Mouse (Mus musculus): Measurements from ENCODE around the gene Fgfr2. TPM values are rescaled to one million over a fixed set of nuclear protein-coding genes. Genes with fewer than 3 reads are reported as not detected.

Gene Fgfr2
- polyA plus RNA-seq, 1 experiment from 2014 or later, result 81.1 TPM

DNA sequence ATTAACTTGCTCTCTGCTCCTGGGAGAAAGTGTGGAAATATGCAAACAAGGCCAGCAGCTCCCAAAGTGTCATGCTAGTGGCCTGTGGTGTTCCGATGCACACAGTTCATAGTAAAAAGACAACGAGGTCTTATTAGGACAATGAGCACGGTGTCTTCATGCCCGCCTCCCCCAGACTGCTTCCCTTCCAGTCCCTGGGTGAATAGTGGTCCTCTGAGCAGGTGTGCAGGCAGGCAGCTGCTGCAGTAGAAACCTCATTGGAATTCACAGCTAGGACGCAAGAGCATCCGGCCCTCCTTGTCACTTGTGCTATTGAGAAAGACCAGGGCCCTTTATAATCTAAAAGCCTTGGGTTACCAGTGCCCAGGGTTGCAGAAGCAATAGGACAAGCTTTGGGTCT, 2409.8 kb downstream of the Fgfr2 start:
- H3K4me3 ChIP-seq, result no peak overlapping the region
- H3K36me3 ChIP-seq, result peaks cover 22% of the 10 kb centered on the region
- no peaks in the 10 kb centered on the region for H3K27me3 ChIP-seq
- no peak for ATAC-seq (ENCODE audit: low FRiP score)
- peak overlapping the region; percentile 49; the same call in 1 of the 2 replicates for H3K27ac ChIP-seq
- no peak overlapping the region for H3K9ac ChIP-seq
- peaks cover 42% of the 10 kb centered on the region for H3K4me1 ChIP-seq
- no peak overlapping the region for H3K4me2 ChIP-seq (replicated peaks)
- H3K9me3 ChIP-seq (replicated peaks), result no peaks in the 10 kb centered on the region
- 41% methylated on average over 6 of the region's 6 CpGs for WGBS

DNA sequence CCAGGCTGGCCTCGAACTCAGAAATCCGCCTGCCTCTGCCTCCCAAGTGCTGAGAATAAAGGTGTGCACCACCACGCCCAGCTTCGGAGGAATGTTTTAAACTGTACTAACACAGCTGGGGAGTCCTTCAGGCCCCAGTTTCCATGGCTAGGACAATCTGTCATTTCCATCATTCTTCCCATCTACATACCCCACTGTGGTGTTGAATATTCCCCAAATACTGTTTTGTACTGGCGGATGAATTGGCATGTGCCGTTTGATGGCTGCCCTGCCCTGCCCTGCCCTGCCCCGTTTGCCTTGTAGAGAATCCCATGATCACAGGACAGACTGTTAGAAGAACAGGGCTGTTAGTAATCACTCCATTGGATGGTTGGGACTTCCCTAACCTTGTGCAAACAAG, 2411.3 kb downstream of the Fgfr2 start:
- WGBS, result 88% methylated on average over 7 of the region's 7 CpGs
- H3K4me2 ChIP-seq (replicated peaks), result no peak overlapping the region
- no peaks in the 10 kb centered on the region for H3K27me3 ChIP-seq
- H3K36me3 ChIP-seq, result peaks cover 8% of the 10 kb centered on the region
- no peak overlapping the region for H3K4me3 ChIP-seq
- no peak overlapping the region for H3K27ac ChIP-seq
- no peak for ATAC-seq (ENCODE audit: low FRiP score)
- peaks cover 47% of the 10 kb centered on the region for H3K4me1 ChIP-seq
- no peaks in the 10 kb centered on the region for H3K9me3 ChIP-seq (replicated peaks)
- no peak overlapping the region for H3K9ac ChIP-seq

DNA sequence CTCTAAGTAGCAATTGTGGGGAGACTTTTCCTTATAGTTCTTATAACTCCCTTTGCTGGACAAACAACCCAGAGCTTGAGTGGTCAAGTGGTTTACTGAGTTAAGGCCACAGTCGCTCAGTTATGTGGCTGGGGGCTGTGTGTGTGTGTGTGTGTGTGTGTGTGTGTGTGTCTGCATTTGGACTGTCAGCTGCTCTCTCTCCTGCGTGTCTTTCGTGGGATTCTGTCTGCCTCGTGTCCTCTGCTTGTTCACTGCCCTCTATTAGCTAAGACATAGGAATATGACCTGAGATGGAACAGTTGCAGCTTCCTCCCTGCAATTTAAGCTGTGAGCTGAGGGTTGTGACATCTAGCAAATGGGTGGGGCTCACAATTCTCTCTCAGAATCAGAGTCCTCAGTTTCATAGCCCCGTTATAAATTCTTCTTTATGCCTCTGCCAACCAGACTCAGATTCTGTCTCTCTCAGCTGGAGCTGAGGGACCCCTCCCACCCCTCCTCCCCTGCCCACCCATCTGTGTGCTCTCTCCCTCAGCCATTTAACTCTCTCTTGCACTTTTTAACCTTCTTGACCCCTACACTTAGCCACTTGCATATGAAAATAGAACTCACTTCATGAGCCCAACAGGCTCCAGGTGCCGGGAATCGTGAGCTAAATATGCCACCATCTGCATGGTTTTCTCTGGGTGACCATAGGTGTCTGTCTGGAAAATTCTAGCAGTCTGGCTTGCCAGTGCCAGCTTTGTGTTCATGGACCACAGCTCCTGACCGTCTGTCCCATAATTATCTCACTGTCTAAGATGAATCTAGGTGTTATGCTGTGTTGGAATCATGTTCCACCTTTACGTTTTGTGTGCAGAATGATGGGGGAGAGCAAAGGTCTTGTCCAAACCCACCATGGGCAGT, 2413.5 kb downstream of the Fgfr2 start:
- H3K27me3 ChIP-seq, result no peaks in the 10 kb centered on the region
- no peak for ATAC-seq (ENCODE audit: low FRiP score)
- 0 out of 2 replicates have a peak overlapping the region, but pooled peaks have one; percentile 13 for H3K9ac ChIP-seq
- H3K4me2 ChIP-seq (replicated peaks), result no peak overlapping the region
- 54% methylated on average over 9 of the region's 9 CpGs for WGBS
- peak overlapping the region; percentile 52; the same call in 1 of the 2 replicates for H3K27ac ChIP-seq
- H3K4me3 ChIP-seq, result no peak overlapping the region
- H3K36me3 ChIP-seq, result no peaks in the 10 kb centered on the region
- peaks cover 51% of the 10 kb centered on the region for H3K4me1 ChIP-seq
- H3K9me3 ChIP-seq (replicated peaks), result no peaks in the 10 kb centered on the region

DNA sequence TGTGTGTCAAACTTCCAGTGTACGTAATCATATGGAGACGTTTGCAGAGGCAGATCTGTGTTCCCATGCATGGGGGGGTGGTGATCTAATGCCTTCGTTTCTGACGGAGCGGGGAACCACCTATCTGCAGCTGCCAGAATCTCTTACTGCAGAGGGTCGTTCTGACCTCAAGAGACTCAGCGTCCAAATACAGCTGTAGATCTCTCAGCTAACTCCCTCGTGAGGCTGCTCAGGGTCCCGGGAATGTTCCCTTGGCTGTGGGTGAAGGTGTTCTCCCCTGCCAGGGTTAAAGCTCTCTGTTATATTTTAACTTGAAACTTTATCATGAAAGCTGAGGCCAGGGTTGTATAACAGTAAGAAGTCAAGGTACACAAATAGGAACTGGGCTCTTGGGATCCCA, 2414.2 kb downstream of the Fgfr2 start:
- Histone ChIP-seq H3K9ac (0 out of 2 replicates have a peak overlapping the region, but pooled peaks have one; percentile 13), H3K9me3 (replicated peaks) (no peaks in the 10 kb centered on the region), H3K27ac (no peak overlapping the region), H3K36me3 (no peaks in the 10 kb centered on the region), H3K4me1 (peaks cover 51% of the 10 kb centered on the region), H3K4me2 (replicated peaks) (no peak overlapping the region), H3K27me3 (no peaks in the 10 kb centered on the region), H3K4me3 (no peak overlapping the region)
- WGBS, result 56% methylated on average over 9 of the region's 9 CpGs
- ATAC-seq (ENCODE audit: low FRiP score), result no peak

DNA sequence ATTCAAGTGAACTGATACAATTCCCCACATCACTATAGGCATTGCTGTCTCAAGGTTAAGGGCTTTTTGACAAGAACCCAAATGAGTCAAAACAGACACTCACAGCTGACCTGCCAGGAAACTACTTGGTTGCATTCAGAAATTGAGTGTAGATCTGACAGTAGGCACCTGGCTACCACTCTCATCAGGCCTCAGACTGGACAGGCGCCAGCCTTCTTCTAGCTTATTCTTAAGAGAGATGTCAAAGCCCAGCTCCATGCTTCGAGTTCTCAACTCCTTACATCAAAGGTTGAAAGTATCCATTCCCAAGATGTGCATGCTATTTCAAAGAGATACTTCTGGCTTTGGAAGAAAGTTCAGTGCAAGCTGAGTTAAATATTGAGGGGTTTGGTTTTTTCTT, 2417.9 kb downstream of the Fgfr2 start:
- Histone ChIP-seq H3K4me3 (no peak overlapping the region), H3K36me3 (0 out of 2 replicates have a peak, but pooled peaks cover 7% of the 10 kb centered on the region), H3K4me2 (replicated peaks) (no peak overlapping the region), H3K9me3 (replicated peaks) (no peaks in the 10 kb centered on the region), H3K9ac (no peak overlapping the region), H3K27ac (no peak overlapping the region), H3K4me1 (peaks cover 43% of the 10 kb centered on the region), H3K27me3 (no peaks in the 10 kb centered on the region)
- no peak for ATAC-seq (ENCODE audit: low FRiP score)
- WGBS, result 88% methylated on average over 2 of the region's 2 CpGs

DNA sequence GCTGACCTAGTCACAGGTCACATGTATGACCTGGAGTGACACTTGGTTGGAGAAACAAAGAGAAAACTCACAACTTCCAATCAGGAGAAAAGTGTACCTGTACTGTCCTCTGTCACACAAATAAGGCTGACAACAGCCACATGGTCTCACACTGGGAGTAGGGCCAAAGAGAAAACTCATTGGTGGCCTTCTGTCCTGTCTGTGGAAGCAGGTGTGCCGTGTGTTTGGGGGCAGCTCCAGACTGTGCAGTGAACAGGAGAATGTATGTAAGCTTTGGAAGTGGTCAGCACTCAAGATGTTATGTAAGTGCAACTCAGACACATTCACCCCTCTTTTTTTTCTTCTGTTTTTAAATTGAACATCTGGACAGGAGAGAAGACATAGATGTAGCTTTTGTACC, 2421.8 kb downstream of the Fgfr2 start:
- Histone ChIP-seq H3K9ac (no peak overlapping the region), H3K4me2 (replicated peaks) (no peak overlapping the region), H3K4me1 (peaks cover 44% of the 10 kb centered on the region), H3K36me3 (peaks cover 12% of the 10 kb centered on the region; the same call in 1 of the 2 replicates), H3K9me3 (replicated peaks) (no peaks in the 10 kb centered on the region), H3K27me3 (no peaks in the 10 kb centered on the region), H3K4me3 (no peak overlapping the region), H3K27ac (no peak overlapping the region)
- no peak for ATAC-seq (ENCODE audit: low FRiP score)
- WGBS, result 92% methylated on average over 1 of the region's 1 CpGs

DNA sequence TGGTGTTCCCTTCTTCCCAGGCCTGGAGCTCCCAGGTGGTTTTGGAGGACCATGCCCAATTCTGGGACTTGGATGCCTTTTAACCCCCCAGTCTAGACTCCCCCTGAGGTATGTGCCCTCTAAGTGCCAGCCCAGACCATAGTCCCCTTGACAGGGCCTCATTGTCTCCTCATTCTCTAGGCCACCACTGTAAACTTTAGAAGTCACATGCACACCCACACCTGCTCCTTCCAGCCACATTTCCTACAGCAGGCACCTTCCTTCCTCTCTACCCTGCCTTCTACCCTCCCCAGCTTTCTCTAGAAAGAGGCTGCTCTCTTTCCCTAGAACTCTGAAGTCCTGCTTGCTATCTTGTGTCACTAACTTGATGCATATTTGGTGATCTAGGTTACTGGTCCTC, 2424.7 kb downstream of the Fgfr2 start:
- H3K27me3 ChIP-seq, result no peaks in the 10 kb centered on the region
- peaks cover 64% of the 10 kb centered on the region for H3K4me1 ChIP-seq
- no peak overlapping the region for H3K4me3 ChIP-seq
- H3K9ac ChIP-seq, result no peak overlapping the region
- H3K4me2 ChIP-seq (replicated peaks), result no peak overlapping the region
- H3K36me3 ChIP-seq, result peaks cover 12% of the 10 kb centered on the region; the same call in 1 of the 2 replicates
- ATAC-seq (ENCODE audit: low FRiP score), result no peak
- no peaks in the 10 kb centered on the region for H3K9me3 ChIP-seq (replicated peaks)
- no peak overlapping the region for H3K27ac ChIP-seq

DNA sequence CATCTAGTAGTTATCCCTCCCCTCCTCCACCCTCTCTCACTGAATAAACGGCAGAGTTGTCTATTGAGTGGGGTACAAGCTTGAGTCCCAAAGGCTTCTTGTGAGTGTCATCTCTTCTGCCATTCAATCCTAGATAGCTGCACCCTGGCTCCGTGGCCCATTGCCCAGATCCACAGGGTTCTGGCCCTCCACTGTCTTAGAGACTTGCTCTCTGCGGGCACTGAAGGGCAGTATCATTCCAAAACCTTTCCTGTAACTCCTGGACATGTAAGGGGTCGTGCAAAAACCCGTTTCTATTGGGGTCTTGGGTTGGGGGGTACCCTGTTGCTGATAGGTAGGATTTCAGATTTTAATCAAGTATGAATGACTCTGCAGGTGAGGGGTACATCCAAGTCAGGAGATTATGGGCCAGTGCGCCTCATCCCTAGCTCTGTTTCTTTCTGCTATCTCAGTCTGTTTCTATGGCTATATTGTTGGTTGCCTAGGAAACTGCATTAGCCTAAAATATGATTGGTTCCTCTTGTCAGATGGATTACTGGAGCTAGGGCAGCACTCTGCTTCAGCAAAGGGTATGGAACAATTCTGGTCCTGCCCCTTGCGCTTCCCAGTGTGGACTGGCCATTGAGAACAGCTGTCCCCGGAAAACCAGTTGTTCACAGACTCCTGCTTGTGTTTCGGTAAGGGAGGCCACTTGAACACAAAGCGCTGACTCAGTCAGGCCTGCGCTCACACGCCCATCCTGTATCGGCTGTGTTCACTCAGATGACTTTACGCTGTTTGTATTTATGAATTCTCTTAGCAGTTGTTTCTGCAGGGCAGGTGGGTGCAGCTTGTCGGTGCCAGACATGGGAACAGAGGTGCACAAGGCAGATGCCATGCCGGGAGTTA, 2426.6 kb downstream of the Fgfr2 start:
- H3K9ac ChIP-seq, result no peak overlapping the region
- no peak overlapping the region for H3K4me3 ChIP-seq

DNA sequence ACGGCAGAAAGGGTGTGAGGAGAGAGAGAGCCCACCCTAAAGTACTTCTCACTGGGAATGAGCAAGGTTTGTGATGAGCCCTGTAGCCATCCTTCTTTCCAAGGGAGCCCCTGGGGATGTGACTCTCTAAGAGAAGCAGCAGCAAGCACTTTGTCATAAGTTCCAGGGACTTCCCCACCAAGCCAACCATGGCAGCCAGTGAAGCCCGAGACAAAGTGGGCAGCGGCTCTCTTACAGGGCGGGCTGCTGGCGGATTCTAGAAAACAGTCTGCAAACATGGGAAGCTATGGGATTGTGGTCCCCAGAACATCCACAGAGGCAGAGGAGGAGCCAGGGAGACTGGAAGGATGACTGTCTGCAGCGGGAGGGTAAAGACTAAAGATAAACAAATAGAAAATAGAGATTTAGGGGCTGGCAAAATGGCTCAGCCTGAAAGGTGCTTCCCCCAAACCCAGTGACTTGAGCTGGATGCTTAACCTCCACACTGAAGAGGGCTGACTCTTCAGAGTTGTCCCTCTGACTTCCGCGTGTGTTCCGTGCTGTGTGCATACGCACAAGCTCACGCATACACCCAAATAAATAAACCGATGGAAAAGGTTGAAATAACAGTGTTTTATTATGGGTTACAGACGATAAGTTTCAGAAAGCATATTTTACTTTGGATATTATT, 2427.3 kb downstream of the Fgfr2 start:
- peaks cover 61% of the 10 kb centered on the region for H3K4me1 ChIP-seq

More for the DNA sequence above, 2426.6 kb downstream of the Fgfr2 start:
- Histone ChIP-seq H3K4me1 (peaks cover 59% of the 10 kb centered on the region), H3K27me3 (no peaks in the 10 kb centered on the region), H3K27ac (no peak overlapping the region), H3K36me3 (peaks cover 5% of the 10 kb centered on the region; the same call in 1 of the 2 replicates), H3K9me3 (replicated peaks) (no peaks in the 10 kb centered on the region), H3K4me2 (replicated peaks) (peak overlapping the region; percentile 7)
- 77% methylated on average over 16 of the region's 16 CpGs for WGBS
- no peak for ATAC-seq (ENCODE audit: low FRiP score)

DNA sequence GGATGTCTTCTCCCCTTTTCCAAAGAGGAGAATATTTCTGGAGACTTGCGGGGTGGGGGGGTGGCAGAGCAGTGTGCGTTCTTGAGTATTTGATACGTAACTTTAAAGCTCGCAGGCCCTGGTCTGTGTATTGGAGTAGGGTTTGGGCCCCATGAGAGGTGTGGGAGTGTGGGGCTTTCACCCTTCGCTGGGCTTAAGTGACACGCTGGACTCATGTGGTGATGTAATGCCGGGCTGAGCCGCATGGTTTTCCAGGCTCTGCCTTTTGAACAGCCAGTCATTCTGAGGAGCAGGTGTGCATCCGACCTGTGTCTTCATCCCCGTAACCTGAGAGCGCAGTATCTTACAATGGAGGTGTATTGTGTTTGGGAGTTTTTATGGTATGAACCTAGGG, 2429.4 kb downstream of the Fgfr2 start:
- peaks cover 56% of the 10 kb centered on the region for H3K4me1 ChIP-seq

More for the DNA sequence above, 2427.3 kb downstream of the Fgfr2 start:
- no peak overlapping the region for H3K4me3 ChIP-seq
- no peaks in the 10 kb centered on the region for H3K9me3 ChIP-seq (replicated peaks)
- H3K27me3 ChIP-seq, result no peaks in the 10 kb centered on the region
- H3K36me3 ChIP-seq, result peaks cover 5% of the 10 kb centered on the region; the same call in 1 of the 2 replicates
- H3K9ac ChIP-seq, result no peak overlapping the region
- WGBS, result 73% methylated on average over 13 of the region's 13 CpGs
- H3K27ac ChIP-seq, result peak overlapping the region; percentile 12; the same call in 1 of the 2 replicates
- H3K4me2 ChIP-seq (replicated peaks), result peak overlapping the region; percentile 74
- ATAC-seq (ENCODE audit: low FRiP score), result no peak

DNA sequence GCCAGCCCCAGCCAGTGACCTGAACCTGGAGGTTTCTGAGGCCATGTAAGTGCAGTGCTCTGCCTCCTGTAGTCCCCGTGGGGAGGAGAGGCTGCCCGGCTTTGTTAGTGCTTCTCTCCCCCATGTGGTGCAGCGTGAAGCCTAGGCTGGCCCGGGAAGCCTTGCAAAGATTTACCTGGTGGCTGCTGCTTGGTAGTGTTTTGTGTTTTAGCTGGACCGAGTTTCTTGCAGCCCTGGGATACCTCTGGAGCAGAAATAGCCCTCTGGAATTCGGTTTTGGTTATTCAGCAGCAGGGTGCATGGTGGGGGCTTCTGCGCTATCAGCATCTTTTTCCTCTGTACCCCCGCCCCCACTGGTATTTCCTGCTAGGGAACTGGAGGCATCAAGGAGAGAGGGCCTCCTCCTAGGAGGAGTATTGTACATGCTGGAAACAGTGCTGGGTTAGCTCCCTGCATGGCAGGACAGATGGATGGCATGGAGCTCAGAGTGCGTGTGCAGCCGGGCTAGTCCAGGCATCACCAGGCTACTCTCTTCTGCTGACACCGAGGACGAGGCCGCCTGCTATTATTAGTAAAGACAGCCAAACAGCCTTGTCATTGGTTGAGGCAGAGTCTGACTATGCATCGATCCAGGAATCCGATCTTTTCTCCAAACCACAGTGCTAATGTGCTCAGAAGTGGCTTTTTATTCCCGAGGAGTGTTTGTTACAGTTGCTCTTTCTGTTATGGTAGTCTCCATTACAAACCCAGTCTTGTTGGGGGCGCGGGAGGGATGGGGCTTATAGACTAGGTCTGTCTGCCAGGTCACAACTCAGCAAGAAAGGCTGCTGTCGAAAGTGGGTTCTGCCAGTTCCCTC, 2430.0 kb downstream of the Fgfr2 start:
- H3K4me1 ChIP-seq, result peaks cover 50% of the 10 kb centered on the region
- WGBS, result 1% methylated on average over 19 of the region's 19 CpGs
- peak overlapping the region; percentile 99 for H3K27ac ChIP-seq
- H3K9me3 ChIP-seq (replicated peaks), result no peaks in the 10 kb centered on the region
- peak overlapping the region; percentile 74 for H3K4me2 ChIP-seq (replicated peaks)
- no peaks in the 10 kb centered on the region for H3K36me3 ChIP-seq
- H3K9ac ChIP-seq, result peak overlapping the region; percentile 95
- H3K27me3 ChIP-seq, result no peaks in the 10 kb centered on the region
- H3K4me3 ChIP-seq, result peak overlapping the region; percentile 80
- peak; percentile 75 for ATAC-seq (ENCODE audit: low FRiP score)

More for the DNA sequence above, 2429.4 kb downstream of the Fgfr2 start:
- Histone ChIP-seq H3K27ac (peak overlapping the region; percentile 99), H3K9me3 (replicated peaks) (no peaks in the 10 kb centered on the region), H3K4me3 (peak overlapping the region; percentile 80), H3K9ac (peak overlapping the region; percentile 95), H3K36me3 (no peaks in the 10 kb centered on the region), H3K27me3 (no peaks in the 10 kb centered on the region), H3K4me2 (replicated peaks) (peak overlapping the region; percentile 74)
- peak; percentile 44; the same call in 1 of the 2 replicates for ATAC-seq (ENCODE audit: low FRiP score)
- 16% methylated on average over 11 of the region's 11 CpGs for WGBS

All from hindbrain, embryonic 12.5 days (tissue).